Mouse (Mus musculus): ENCODE data around the gene Pard6a. TPM values are rescaled to one million over a fixed set of nuclear protein-coding genes. Genes with fewer than 3 reads are reported as not detected.

Pard6a gene
- total RNA-seq, 2 experiments from 2014 or later, result 7.5 to 14.2 TPM

DNA sequence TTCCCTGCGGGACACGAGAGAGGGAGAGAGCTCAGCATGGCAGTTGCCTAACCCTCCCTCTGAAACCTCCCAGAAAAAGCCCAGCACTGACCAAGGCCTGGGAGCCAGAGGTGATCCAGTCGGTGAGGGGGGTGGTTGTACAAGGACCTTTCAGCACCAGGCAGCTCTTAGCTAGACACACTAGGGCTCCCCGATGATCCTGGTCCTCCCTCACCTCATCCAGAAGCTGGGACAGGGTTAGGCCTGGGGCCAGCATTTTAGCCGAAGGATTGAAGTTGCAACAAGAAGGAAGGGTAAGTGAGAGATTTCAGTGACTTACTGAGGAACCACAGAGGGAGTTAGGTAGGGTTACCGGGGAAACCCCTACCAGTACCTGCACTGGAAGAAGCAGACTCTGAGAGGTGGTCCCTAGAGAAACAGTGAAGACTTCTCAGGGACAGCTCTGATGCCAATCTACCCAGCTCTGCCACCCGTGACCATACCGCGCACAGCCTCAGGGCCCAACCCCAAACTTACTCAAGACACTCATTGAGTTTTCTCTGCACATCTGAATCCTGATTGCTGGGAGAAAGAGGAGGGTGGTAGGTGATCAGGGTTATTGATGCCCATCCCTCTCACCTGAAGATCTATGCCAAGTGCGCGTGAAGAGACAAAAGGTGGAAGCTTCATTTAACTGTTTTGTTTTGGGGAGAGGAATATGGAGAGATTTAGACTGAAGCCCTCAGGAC, 1.3 kb upstream of the Pard6a start:
- DNase-seq (ENCODE audit: low spot score in 2 of 2), result no peak

DNA sequence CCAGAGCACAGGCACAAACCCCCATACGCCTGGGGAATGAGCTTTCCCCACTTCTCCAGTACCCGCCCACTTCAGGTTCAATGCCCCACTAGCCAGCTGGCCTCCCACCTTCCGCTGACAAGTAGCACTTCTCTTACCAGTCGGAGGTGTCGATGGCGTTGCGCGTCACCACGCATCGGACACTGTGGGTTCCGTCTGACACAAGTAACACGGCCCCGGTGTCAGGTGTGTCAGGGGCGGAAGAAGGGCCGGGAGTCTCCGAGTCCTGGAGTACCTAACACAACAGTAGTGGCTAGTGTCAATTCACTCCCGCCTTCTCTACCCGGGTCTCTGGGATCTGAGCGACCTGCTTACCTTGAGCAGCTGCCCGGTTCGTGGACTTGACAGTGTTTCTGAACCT, 382 bp upstream of the Pard6a start:
- no peak for DNase-seq (ENCODE audit: low spot score in 2 of 2)

DNA sequence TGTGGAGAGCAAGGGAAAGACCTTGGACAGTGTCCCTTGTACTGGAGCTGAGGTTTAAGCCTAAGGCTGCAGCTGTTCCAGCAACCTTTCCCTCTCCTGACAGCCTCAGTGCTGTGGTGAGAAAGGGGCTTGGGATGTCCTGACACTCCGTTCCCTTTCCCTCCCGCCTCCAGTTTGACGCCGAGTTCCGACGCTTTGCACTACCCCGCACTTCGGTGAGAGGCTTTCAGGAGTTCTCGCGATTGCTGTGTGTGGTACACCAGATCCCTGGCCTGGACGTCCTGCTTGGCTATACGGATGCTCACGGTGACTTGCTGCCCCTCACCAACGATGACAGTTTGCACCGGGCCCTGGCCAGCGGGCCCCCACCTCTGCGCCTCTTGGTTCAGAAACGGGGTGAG, 1.1 kb downstream of the Pard6a start:
- DNase-seq (ENCODE audit: low spot score in 2 of 2), result no peak

DNA sequence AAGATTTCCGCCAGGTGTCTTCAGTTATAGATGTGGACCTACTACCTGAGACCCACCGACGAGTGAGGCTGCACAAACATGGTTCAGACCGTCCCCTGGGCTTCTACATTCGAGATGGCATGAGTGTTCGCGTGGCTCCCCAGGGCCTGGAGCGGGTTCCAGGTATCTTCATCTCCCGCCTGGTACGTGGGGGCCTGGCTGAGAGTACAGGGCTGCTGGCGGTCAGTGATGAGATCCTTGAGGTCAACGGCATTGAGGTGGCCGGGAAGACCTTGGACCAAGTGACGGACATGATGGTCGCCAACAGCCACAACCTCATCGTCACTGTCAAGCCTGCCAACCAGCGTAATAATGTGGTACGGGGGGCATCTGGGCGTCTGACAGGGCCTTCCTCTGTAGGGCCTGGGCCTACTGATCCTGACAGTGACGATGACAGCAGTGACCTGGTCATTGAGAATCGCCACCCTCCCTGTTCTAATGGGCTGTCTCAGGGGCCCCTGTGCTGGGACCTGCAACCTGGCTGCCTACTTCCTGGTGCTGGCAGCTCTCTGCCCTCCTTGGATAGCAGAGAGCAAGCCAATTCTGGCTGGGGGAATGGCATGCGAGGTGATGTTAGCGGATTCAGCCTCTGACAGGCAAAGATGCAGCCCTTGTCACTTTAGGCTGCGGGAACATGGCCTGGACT, 1.9 kb downstream of the Pard6a start:
- no peak for DNase-seq (ENCODE audit: low spot score in 2 of 2)

DNA sequence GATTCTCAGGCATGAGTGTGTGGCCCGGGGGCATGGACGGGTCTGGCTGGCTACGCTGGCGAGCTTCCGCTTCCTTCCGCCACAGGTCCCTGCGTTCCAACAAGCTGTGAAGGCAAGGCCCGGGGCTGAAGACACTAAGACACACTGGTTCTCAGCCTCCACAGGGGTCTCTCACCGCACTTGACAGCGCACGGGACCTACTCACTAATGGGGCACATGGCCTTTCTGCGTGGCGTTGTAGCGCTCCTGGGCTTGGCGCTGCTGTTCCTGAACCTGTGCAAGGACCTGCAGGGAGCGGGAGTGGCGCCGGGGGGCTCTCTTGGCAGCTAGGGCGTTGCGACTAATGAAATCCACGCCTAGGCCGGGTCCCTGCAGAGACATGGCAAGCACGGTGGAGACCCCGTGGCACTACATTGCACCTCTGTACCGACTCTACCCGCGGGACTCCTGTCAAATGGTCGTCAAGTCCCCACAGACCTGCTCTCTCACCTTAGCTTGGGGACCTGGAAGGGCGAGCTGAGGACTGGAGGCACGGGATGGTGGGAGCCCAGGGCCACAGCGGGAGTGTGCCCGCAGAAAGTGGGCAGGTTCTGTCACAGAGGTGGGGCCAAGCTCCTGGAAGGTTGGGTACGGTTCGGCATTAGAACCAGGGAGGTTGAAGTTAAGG, 3.3 kb downstream of the Pard6a start:
- DNase-seq (ENCODE audit: low spot score in 2 of 2), result no peak

DNA sequence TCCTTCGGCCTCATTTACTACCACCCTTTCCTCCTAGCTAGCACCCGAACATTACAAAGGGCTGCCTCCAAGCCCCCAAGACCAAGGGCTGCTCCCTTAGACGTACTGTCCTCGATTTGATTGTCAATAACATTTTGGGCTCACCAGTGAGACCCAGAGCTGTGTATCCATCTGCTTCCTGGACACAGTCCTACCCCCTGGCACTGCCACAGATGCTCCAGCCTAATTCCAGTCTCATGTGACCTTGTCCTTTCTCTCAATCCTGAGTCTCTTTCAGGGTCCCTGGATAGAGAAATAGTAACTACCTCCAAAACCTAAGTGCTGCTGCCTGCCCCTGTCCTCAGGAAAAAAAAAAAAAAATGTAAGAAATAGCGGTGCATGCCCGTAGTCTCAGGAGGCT, 4.0 kb downstream of the Pard6a start:
- no peak for DNase-seq (ENCODE audit: low spot score in 2 of 2)

DNA sequence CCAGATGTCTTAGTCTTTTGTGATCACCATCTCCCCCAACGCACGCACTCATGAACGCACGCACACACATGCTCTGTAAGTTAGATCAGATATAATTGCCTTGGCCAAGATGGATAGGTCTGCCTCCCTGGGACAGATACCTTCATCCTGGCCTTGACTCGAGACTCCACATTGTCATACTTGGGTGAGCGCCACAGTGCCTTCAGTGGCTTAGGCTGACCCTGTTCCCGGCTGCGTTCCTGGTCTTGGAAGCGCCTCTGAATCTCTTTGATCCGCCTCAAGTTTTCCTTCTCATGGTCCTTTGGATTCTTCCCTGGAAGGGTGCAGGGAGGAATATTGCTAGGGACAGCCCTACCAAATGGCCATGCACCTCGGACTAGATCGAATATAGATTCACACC, 5.5 kb downstream of the Pard6a start:
- no peak for DNase-seq (ENCODE audit: low spot score in 2 of 2)

DNA sequence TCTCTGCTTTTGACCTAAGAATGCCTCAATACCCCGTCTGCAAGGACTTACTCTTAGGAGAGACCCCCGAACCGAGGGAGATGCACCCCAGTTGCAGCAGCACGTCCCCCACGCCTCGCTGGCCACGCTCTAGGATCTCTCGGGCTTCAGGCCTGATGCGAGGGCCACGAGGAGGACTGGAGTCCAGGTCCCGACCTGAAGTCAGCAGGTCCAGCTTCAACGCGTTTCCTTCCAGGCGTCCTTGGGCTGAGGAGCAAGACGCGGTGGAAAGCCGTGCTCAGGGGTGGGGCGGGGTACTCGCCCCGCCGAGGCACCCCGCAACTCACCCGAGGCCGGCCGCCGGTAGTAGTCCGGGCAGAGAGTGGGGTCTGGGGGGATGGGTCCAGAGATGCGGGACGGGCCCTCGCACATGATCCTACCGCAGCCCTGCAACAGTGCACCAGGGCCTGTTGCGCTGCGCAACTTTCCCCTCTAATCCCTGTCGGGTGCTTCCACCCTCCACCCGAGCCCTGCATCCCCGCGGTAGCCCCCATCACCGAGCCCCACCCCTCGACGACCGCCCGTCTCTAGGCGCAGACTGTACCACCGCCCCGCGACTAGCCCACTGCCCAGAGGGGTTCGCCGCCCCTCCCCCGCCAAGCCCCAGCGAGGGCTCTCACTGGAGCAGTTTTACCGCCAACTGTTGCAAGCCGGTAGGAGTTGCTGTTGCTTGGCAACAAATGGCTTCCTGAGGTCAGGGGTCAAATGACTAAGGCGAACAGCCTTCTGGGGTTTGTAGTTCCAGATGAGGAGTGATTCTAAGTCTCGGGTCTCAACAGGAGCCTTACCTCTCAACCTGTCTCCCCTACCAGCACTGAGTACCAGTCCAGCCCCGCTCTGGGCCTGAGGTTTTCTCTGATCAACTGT, 6.8 kb downstream of the Pard6a start, which contains the start of the genes 4933405L10Rik and Enkd1:
4933405L10Rik (plus strand) TSS at position 158 of the 906 bp plus-strand sequence.
Enkd1 (minus strand) TSS at position 713 of the 906 bp plus-strand sequence.
- peak; percentile 69 to 75 for DNase-seq (ENCODE audit: low spot score in 2 of 2)

DNA sequence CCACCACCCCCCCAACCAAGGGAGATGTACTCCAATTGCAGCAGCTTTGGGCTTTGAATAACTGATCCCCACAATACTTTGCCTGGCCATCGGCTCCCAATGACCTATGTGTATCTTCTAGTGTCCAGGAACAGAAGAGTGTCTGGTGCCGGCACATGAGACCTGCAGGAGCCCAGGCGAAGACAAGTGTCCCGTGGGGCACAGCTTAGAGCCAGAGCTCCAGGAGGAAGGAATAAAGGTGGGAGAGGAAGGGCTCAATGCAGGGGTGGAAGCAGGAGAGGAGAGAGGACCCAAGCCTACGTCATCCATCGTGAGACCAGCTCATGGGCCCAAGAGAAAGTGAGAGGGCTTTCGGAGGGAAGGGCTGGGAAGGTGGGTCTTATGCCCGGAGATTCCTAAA, 7.7 kb downstream of the Pard6a start:
- DNase-seq (ENCODE audit: low spot score in 2 of 2), result no peak

DNA sequence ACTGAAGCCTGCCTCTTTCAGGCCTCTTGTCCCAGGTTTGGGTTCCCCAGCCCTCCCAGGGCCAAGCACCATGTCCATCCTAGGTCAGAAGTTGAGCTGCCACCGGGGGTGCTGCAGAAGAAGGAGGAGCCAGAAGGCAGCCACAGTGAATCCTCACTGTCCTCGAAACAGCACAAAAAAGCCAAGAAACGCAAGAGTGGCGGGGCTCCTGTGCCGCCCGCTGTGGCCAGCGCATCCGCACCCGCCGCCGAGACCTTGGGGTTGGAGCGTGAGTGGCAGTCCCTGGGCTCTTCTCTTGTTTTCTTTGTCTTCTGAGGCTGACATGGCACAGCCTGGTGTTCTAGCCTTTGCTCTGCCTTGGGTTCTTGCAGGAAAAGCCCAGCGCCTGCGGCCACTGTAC, 8.4 kb downstream of the Pard6a start:
- no peak for DNase-seq (ENCODE audit: low spot score in 2 of 2)

DNA sequence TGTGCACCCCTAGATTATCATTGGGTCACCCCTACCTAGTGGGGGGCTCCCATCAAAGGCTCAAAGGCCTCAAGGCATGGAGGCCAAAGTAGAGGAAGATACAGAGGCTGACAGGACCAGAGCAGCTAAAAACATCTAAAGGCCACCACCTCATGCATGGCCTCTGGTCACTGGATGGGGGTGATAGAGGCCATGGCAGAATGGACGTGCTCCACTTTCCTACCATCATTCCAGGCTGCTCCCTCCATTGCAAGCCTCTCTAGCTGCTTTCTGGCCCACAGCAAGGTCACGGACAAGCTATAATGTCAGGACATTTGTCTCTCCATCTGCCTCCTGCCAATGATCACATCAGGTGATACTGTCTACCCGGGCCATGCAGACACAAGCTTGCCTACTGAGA, 11.3 kb downstream of the Pard6a start:
- no peak for DNase-seq (ENCODE audit: low spot score in 2 of 2)

DNA sequence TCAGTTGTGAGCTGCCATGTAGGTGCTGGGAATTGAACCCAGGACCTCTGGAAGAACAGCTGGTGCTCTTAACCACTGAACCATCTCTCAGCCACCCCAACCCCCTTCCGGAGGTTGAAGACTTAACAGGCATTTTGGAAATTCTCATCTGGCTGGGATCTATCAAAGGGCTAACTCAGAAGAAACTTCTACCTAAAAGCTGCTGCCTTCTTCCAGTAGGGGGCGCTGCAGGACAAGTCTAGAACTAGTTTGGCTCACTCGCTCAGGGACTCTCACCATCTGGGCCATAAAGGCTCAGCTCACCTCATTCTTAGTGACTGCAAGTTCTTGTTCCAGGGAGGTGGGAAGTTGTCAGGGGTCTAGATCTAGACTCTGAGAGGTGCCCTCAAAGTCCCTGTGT, 13.2 kb downstream of the Pard6a start:
- peak; percentile 90 to 92 for DNase-seq (ENCODE audit: low spot score in 2 of 2)

DNA sequence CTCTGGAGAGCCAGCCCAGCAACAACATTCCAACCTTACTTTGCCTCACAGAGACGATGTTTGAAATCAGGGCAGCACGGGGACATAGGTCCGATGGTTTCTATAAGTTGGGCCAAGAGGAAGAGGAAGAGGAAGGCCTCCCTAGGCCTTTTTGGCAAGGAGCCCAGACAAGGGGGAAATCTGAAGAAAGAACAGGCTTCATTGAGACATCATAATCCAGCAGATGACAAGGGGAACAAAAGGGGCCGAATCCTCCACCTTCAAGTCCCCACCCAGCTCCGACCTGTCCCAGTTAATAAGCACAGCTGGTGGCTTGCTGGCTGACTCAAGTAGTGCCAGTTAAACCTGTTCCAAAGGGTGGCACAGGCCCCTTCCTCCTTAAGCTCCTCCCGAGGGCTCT, 14.1 kb downstream of the Pard6a start:
- no peak for DNase-seq (ENCODE audit: low spot score in 2 of 2)

DNA sequence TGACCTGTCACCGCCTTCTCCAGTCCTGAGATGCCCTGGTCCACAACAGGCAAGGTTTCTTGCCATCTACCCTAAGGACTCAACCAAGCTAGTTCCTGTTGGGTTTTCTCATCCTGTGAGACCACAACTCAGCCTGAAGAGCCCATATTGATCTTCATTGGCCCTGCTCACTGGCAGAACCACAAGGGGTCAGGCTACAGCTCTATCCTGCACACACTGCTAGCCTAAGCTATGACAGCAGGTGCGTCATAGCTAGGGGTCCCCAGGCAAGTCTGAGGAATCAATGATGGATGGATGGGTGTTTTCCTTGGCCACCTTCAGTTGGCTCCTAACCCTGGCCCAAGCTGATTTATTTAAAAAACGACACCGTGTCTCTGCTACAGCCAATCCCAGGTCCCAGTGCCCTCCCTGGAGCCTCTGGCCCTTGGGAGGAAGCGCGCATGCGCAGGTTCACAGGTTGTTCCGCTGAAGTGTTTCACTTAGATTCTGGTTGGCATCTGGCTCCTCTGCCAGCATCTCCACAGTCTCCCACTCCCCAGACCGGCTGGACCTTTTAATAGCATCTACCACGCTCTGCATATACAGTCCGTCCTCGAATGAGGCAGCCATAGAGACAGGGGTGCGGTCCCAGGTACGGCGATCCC, 15.5 kb downstream of the Pard6a start:
- no peak for DNase-seq (ENCODE audit: low spot score in 2 of 2)

DNA sequence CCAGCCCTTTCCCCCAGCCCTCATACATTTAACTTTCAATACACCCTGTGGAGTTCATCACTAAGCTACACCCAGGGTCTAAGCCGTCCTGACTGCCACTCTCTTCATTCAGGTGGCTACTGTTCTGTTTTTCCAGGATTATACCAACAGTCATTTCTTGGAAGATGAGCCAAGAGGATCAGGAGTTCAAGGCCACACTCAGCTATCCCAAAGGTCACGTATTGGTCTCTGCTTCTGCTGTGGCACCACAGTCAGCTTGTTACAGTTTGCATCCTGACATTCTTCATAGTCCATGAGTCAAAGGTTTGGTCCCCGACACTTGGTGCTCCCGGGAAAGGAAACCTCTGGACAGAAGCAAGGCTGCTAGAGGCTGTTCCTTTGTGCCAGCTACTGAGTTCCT, 18.7 kb downstream of the Pard6a start:
- DNase-seq (ENCODE audit: low spot score in 2 of 2), result no peak

DNA sequence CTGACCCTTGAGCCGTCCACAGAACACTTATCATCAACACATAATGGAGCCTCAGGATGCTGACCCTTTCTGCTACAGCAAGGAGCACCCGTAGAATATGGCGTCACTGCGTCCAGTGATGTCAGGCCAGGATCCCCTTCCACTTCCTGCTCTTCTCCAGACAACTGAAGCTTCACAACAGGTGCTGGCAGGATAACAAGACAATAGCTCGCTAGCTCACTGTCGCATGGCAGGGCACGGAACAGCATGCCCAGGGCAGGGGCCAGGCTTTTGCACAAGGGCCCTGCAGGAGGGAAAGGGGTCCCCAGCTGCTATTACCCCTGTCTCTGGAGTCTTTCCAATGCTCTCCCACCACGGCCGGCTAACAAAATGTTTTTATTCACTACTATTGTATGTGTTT, 21.9 kb downstream of the Pard6a start:
- DNase-seq (ENCODE audit: low spot score in 2 of 2), result no peak

DNA sequence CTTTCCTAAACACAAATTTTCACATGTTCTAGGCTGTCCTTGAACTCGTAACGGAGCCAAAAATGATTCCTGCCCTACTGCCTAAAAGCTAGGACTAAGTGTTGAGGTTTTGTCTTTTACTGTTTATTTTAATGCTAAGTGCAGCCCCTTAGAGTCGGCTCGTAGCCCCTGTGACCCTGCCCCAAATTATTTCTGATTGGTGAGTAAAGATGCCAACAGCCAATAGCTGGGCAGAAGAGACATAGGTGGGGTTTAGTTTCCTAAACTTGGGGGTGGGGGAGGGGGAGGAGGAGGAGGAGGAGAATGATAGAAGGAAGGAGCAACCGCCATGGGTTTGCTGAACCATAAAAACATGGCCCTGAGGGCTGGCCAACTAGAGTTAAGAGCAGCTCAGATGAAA, 24.8 kb downstream of the Pard6a start:
- no peak for DNase-seq (ENCODE audit: low spot score in 2 of 2)

DNA sequence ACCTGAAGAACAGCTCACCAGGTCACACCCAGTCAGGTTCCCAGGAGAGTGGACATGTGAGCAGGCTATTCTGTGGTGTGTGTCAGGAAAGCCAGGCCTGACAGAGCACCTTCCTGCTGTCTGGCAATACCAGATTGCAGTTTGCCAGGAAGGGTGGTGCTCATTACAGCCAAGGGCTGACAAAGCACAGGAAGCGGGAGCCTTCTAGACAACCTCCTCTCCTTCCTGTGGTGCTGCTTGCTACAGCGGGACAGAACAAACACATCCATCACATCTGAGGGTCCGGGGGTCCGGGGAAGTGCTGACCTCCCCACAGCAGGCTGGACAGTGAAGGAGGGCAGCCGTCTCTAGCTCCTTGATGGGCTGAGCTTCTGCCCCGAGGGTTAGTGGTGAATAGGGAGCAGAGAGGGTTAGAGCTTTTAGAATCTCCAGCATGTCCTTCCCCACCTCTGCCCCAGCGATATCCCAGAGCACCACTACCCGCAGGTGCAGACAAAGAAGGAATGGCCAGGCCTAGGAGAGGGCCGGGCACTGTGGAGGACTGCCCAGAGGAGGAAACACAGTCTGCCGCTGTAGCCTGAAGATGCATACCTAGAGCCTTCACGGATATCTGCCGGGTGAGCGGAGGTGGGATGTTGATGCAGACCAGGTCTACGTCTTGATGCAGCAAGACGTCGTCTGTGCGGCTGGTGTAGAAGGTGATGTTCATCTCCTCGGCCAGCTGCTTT, 26.6 kb downstream of the Pard6a start:
- no peak for DNase-seq (ENCODE audit: low spot score in 2 of 2)

DNA sequence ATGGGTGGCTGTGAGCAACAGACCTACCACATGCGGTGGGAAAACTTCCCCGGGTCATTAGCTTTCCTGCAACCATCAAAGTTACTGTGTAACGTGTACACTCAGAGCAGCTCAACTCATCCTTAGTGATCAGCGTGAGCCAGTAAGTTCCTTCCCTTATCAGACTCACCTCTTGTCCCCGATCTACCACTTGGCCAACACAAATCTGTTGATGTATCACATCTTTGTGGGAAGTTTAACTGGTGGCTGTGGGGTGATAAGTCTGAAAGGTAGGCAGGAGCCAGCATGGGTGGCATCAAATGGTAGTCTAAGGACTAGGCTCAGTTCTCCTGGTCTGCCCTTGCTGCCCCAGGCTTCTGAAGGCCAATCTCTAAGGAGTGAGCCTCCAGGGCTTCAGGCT, 31.2 kb downstream of the Pard6a start:
- DNase-seq (ENCODE audit: low spot score in 2 of 2), result no peak

DNA sequence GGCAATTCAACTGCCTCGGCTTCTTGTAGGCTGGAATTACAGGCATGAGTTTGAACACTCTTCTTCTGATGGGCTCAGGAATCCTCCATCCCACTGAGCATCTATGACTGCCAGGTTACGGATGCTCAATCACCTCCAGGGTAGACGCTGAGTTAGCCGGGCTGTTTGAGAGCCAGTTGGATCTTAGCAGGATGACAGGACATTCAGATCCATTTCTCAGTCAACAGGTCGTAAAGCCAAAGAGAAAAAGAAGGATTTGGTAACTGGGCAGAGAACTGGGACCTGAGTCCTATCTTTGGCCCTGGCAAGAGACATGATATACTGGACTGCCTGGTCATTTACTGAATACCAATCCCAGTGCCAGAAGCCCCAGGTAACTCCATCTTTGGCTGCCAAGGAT, 38.3 kb downstream of the Pard6a start:
- no peak for DNase-seq (ENCODE audit: low spot score in 2 of 2)

All from adrenal gland, adult 18-20 months (tissue).